Mouse (Mus musculus): ENCODE measurements around the gene Herpud2. TPM values are rescaled to one million over a fixed set of nuclear protein-coding genes. Genes with fewer than 3 reads are reported as not detected.

Gene Herpud2
- polyA plus RNA-seq (2012; rRNA removed): 14.7 and 22.2 TPM in 2 replicates

DNA sequence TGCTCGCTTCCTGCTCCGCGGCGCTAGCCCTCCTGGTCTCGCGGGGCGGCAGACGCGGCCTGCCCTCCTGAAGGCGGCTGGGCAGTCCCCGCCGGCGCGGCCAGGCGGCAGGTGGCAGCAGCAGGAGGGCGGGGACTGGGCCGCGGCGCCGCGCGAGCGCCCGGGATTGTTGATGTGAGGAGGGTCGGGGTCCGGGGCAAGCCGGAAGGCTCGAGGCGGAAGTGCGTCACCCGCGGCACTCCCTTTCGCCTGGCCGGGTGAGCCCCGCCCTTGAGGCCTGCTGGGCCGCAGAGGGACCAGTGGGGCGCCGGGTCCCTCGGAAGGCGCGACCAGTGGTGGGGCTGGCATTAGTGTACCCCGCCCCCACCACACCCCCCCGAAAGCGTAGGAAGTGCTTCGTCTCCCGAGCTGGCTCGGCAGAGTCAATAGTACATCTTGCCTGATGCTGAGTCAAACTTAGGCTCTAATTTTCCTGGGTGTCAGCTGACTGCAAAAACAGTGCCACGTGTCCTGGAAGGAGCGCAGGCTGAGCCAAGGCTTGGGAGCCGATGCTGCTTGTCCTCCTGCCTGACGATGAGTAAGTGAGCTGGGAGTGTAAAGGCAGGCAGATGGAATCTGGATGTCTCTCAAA, at the start of gene Herpud2:
Gene Herpud2 (minus strand): TSS at position 210 of the 631 bp plus-strand sequence.
- under 1% methylated on average over 44 of the region's 51 CpGs for WGBS
- peak; percentile 80 for DNase-seq (ENCODE audit: low read depth, low spot score)

DNA sequence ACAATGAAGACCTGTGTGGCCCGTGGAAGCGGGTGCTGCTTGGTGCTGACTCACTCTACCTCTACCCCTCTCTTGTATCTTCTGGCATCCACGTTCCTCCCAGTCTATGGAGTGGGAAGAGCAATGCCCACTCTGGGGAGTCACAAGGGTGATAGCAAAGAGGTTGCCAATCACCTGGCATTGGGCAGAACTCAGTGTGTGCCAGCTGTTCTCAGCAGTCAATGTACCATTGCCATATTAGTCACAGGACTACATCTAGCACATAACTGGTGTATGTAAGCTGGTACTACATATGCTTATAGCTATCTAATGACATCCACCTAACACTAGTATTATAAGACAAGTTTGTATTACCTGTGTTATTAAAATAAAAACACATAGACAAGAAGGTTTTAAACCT, 49.4 kb upstream of the Herpud2 start:
- DNase-seq (ENCODE audit: low read depth, low spot score): no peak
- 77% methylated on average over 3 of the region's 3 CpGs for WGBS

DNA sequence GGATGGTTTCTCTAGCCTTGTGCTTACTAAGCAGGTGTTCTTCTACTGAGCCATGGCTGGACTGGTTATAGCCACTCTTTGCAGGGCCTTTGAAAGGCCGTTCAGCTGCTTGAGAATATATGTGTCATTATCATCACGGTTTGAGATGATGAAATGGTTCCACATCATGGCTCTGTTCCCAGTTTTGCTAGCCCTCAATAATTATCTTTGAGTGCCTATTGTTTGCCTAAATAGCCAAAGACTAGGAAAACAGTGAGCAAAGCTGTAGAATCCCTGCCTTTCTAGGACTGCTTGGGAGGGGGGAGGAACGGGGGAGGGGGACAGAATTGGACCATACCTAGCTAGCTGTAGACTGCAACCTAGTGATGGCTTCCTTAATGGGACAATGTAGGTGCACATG, 48.5 kb upstream of the Herpud2 start:
- WGBS: 61% methylated on average over 3 of the region's 3 CpGs
- DNase-seq (ENCODE audit: low read depth, low spot score): no peak

DNA sequence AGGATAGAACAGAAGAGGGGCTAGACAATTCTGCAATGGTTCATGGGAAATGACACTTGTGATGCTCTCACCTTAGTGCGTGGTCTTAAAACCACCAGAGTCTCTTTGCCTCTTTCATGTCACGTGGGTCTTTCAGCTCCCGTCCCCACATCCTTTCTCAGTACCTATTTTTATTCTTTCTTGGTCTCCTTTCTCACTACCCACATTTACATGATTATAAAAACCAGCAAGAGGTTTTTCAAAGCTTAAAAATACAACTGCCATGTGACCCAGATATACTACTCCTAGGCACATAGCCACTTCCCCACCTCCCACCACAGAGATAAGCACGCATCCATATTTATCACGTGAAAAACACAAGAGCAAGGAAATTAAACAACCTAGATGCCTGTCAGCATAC, 45.1 kb upstream of the Herpud2 start:
- WGBS: 77% methylated on average over 5 of the region's 5 CpGs
- DNase-seq (ENCODE audit: low read depth, low spot score): no peak

DNA sequence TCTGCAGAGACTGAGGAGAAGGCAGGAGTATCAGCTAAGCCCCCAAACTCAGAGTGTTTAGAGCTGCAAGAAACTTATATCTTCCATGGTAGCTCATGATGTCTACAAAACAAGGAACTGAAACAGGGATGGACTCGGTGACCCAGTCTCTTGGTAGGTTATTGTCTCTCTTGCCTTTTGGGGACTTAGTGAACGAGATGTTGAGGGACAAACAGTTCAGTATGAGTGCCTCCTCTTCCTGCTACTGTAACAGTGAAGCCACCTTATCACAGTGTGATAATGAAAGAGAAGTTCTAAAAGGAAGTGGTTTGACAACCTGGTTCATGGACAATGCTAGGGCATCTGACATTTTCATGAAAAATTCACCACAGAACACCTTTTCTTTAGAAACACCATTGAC, 40.0 kb upstream of the Herpud2 start:
- WGBS: 69% methylated on average over 2 of the region's 2 CpGs
- no peak for DNase-seq (ENCODE audit: low read depth, low spot score)

DNA sequence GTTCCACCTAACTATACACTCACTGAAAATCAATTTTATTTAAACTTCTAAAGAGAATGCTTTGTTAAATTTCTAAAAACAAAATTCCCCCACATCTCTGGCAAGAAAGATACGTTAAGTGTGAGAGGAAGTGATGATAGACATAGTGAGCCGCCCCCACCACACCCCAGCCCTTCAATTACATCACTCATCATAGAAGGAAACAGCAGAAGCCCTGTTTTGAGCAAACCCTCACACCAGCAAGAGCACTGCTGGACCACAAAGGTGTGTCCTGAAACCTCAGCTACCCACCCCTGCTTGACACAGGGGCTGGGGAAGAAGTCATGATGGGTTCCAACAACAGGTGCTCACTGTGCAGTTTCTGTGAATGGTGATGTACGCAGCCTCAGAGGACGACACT, 34.9 kb upstream of the Herpud2 start:
- DNase-seq (ENCODE audit: low read depth, low spot score): no peak
- WGBS: 81% methylated on average over 4 of the region's 4 CpGs

DNA sequence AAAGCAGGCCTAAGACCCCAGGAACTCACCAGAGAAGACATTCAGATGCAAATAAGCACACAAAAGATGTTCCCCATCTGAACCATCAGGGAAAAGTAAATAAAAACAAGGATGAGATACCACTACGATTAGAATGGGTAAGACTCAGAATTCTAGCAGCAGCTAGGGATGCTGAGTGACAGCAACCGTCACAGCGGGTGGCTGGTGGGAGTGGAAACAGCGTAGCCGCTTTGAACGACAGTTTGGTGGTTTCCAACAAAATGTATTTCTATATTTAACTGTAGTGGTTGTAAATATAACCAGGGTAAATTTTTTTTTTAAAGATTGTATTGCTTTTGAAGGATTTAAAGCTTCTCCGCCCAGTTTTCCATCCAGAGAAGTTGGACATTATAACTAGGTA, 34.2 kb upstream of the Herpud2 start:
- no peak for DNase-seq (ENCODE audit: low read depth, low spot score)

DNA sequence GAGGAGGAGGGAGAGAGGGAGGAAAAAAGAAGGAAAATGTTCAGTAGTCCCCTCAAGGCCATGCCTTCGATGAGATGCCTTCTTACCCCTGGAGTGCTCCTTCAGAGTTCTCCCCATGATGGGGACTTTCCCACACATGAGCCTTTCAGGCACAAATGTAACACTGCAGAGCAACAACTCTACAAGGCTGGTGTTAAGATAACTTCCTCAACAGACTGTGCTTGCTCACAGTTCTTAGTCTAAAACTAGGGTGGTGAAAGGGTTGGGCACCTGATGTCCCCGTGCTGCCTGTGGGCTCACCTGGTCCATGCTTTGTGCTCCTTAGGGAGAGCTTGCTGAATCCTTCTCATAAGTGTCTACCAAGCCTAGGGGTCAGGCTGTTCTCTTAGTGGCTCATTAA, 33.0 kb upstream of the Herpud2 start:
- no peak for DNase-seq (ENCODE audit: low read depth, low spot score)
- WGBS: 88% methylated on average over 2 of the region's 2 CpGs

More for the DNA sequence above, 34.2 kb upstream of the Herpud2 start:
- WGBS: 69% methylated on average over 7 of the region's 7 CpGs

DNA sequence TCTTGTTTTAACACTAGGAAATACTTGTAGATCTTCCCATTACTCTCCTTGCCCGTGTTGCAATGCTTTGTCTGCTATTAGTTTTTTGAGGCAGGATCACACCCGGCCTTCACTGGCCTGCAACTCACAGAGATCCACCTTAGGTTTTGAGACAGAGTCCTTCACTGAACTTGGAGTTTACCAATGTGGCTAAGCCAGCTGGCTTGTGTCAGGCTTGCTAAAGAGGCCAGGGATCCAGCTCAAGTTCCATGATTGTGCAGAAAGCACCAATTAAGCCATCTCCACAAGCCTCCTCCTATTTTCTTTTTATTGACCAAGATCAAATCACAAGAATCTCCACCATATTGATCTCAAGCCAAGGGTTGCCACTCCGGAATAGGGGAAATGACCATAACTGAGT, 26.4 kb upstream of the Herpud2 start:
- WGBS: 85% methylated on average over 3 of the region's 3 CpGs
- DNase-seq (ENCODE audit: low read depth, low spot score): no peak

DNA sequence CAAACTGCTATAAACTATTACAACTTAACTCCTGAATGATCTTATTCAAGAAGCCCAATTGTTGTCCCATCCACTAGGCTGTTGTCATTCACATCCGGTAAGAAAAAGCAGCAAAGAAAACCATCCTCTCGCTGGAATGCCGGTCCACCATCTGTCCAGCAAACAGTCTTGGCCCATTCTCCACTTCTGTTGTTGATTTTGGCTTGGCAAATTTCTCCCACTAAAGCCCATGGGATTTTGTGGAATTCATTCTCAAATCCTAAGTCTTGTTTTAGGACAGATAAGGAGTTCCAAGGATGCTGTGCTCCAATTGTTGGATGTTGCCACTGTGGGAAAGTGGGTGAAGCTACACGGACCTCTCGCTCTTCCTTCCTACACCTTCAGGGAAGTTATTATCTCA, 25.6 kb upstream of the Herpud2 start:
- WGBS: 76% methylated on average over 5 of the region's 5 CpGs
- no peak for DNase-seq (ENCODE audit: low read depth, low spot score)

DNA sequence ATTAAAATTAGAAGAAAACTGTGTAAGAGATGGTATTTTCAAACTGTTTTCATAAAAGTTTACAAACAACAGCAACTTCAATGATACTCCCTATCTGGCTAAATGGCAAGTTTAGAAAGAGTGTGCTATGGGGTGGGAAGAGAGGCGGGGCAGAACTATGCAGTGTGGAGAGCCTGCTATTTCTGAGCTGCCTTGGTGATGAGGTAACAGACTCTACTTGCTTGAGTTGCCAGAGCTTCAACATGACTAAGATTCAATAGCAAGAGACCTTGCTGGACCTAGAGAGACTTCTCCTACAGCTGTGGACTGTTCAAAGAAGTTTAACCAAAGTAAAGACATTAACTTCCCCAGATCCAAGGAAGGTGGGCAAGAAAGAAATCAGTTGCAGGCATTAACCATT, 24.9 kb upstream of the Herpud2 start:
- WGBS: 61% methylated on average over 1 of the region's 1 CpGs
- no peak for DNase-seq (ENCODE audit: low read depth, low spot score)

DNA sequence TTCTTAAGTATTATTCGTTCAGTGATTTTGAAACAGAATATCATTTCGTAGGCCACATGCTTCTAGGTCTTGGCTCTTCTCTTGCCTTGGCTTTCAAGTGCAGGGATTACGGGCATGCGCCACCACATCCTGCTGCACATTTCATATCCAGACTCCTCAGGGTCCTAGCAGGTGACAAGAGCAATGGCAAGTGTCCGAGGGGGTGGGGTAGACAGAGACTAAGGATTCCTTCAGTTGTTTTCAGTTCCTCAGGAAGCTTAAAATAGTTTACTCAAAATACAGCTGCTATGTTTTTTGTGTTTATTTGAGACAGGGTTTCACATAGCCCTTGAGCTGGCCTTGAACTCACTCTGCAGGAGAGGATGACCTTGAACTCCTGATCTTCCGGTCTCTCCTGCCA, 24.4 kb upstream of the Herpud2 start:
- WGBS: 79% methylated on average over 6 of the region's 6 CpGs
- no peak for DNase-seq (ENCODE audit: low read depth, low spot score)

DNA sequence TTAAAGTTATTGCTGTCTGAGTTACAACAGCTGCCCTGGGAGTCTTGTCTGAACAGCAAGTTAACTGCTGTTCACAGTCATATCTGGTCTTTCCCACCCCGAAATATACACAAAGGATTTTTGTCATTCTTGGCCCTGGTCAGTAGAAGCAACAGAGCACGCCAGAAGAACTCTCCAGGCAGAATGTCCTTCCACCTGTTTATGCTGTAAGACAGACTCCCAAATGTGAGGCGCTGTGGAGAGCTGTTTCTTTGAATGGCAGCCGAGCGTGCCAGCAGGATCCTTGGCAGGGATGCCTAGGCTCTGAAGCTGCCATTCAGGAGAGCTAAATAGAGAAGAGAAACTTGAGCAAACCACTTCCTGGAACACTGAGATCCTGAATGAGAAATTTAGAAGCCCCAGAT, 23.4 kb upstream of the Herpud2 start:
- WGBS: 32% methylated on average over 5 of the region's 5 CpGs
- DNase-seq (ENCODE audit: low read depth, low spot score): no peak

DNA sequence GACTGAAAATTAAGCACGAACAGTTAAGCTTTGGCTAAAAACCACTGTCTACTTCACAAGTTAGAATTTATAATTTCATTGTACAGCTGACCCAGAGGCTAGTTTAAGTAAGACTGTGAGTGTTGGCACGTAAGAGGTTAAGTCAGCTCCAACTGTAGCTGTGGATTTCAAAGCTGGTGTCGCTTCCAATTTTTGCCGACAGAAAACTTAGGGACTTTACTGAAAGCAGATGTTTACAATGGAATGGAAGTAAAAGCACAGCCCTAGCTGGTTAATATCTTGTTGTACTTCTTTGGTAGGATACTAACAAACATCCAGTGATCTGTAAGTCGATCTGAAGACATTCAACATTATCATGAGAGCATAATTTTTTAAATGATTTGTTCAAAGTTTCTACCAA, 23.0 kb upstream of the Herpud2 start:
- no peak for DNase-seq (ENCODE audit: low read depth, low spot score)
- WGBS: 55% methylated on average over 5 of the region's 5 CpGs

DNA sequence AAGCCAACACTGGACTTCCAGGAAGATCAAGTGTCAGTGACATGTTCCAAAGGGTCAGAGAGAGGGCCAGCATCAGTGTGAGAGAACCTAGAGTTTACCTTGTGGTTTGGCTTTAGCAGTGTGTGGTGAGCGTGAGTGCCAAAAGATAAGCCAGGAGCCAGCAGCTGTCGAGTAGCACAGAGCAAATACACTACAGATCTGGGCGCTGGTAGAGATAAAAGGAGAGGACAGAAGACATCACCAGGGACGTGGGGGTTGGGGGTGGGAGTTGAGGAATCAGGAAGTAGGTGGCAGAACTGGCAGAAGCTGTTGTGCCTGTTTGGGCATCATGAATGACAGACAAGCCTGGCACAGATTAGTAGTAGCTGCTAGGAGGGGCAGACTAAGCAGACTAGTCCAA, 21.6 kb upstream of the Herpud2 start:
- DNase-seq (ENCODE audit: low read depth, low spot score): no peak

DNA sequence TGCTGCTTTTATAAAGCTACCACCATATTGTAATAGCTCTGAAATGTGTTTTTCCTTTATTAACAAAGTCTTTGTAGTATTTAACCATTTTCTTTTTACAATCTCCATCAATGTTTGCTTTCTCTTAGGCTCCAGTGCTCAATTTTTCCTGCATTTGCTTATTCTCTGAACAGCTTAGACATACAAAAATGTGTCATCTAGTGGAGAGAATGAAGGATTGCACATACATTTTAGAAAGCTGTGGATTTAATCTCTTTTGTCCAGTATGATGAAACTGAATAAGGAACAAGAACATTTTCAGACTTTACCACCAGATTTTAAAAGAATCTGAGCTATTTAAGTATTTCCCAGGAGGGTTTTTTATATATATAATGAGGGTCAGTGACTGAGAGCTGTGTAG, 18.0 kb upstream of the Herpud2 start:
- DNase-seq (ENCODE audit: low read depth, low spot score): no peak

More for the DNA sequence above, 21.6 kb upstream of the Herpud2 start:
- 24% methylated on average over 4 of the region's 4 CpGs for WGBS

DNA sequence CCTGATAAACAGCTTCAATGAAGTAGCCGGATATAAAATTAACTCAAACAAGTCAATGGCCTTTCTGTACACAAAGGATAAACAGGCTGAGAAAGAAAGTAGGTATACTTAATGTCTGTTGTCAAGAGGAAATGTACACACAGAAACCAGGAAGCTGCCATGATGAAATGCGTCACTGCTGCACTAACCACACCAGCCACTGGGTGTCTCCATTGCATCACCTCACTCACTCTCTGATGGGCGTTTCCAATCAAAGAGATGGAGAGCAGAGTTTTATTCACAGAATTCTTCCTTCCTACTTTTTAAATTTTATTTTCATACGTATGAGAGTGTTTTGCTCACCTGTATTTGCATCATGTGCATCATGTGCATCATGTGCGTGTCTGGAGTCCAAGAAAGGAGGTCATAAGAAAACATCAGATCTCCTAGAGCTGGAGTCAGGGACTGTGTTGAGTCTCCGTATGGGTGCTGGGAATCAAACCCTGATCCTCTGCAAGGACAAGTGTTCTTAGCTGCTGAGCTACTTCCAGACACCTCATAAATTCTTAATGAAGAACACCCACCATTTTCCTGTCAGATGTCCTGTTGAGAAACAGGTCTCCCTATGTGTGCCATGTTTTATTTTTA, 16.0 kb upstream of the Herpud2 start:
- WGBS: 22% methylated on average over 6 of the region's 6 CpGs
- peak; percentile 65 for DNase-seq (ENCODE audit: low read depth, low spot score)

DNA sequence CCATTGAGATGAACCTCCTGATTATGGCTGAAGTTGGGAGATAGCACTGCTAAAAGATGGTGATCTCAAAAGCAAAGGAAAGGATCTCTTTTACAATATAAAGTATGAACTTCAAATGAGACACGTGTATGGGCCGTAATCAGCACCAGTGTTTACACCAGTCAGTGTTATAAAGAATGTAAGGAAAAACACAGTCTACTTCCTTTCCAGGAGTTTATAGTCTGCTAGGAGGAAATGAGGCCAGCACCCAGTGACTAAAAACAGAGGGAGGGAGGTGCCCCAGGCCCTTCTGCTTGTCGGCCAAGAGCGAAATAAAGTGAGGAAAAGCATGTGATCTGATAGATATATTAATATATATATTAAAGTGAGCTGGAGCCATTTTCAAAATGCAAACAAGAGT, 6.6 kb upstream of the Herpud2 start:
- DNase-seq (ENCODE audit: low read depth, low spot score): peak; percentile 35
- WGBS: 14% methylated on average over 4 of the region's 4 CpGs

DNA sequence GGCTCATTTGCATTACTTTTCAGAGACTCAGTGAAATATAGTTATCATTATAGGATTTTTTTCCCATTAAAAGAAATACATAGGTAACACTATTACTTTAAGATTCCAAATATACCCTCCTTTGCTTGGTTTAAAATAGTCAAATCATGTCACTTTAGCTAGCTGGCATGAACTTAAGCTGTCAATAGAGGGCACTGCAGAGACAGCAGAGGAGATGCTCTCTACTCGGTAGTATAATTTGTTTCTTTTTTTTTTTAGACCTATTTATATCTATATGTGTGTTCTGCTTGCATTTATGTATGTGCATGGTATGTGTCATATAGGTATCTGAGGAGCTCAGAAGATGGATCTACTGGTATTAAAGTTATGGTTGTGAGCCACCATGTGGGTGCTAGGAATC, 4.8 kb upstream of the Herpud2 start:
- WGBS: 6% methylated on average over 1 of the region's 1 CpGs
- no peak for DNase-seq (ENCODE audit: low read depth, low spot score)

DNA sequence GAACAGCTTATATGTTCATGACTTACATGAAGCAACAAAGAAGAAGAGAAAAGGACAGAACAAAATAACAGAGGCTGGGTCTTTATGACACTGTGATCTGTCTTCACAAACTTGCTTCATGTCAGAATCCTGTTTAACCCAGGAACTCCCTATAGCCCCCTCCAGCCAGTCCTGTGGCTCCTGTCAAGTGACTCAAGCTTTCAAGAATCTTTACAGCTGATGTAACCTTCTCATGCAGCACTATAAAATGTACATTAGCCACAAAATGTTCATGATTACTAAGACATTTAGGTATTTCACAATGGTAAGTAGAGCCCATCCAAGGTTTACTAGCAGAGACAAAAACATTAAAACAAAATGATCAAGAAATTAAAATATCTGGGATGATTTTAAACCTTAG, 1.4 kb upstream of the Herpud2 start:
- no peak for DNase-seq (ENCODE audit: low read depth, low spot score)

DNA sequence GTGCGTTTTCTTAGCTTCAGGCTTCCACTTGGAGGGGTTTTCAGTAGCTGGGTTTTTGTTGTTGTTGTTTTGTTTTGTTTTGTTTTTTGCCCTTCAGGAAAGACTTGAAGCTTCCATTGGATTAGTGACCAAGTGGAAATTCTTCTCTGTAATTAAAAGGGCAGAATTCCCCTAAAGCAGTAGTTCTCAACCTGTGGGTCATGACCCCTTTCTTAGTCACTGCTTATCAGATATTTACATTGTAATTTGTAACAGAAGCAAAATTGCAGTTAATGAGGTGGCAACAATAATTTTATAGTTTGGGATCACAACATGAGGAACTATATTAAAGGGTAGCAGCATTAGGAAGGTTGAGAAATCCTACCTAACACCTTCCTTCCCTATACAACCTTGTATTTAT, 837 bp upstream of the Herpud2 start:
- 18% methylated on average over 1 of the region's 1 CpGs for WGBS
- no peak for DNase-seq (ENCODE audit: low read depth, low spot score)

Measured in large intestine, adult 2 months (tissue).